Mouse (Mus musculus): ENCODE measurements around the gene Rpl36al.
A peak's percentile ranks its signal among the peaks of the same experiment; 100 is the strongest.

Gene Rpl36al

DNA sequence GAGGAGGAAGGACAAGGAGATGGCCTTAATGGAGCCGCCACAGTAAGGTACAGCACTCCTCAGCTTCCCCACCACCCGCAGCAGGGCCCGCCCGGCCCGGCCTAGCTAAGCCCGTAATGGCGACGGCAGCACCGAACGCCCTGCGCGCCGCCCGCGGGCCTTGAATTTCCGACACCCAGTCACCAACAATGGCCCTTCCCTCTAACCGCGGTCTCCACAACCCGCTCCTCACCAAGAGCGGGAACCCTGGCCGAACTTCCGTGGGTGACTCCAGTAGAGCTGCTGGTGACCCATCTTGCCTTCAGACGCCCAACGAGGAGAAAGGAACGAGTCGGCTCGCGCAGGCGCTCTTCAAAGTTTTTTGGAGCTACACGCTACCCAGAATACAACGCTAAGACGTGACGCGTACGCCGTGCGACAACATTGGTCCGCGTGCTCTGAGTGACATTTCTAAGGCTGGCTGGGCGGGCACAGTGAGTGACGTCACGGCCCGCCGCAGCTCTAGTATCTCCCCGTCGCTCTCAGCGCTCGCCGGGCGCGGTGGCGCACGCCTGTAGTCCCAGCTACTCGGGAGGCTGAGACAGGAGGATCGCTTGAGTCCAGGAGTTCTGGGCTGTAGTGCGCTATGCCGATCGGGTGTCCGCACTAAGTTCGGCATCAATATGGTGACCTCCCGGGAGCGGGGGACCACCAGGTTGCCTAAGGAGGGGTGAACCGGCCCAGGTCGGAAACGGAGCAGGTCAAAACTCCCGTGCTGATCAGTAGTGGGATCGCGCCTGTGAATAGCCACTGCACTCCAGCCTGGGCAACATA lies 24.9 kb downstream of the Rpl36al start, which contains the start of gene Rps29:
TSS of gene Rps29 (minus strand) at position 422 of the 813 bp plus-strand sequence.
- DNase-seq (ENCODE audit: low spot score in 2 of 2), result peak; percentile 96 to 97

GRCm38 (mm10) chr12:69158366-69158764 lies 25.5 kb downstream of the Rpl36al start:
- DNase-seq (ENCODE audit: low spot score in 2 of 2), result no peak

DNA sequence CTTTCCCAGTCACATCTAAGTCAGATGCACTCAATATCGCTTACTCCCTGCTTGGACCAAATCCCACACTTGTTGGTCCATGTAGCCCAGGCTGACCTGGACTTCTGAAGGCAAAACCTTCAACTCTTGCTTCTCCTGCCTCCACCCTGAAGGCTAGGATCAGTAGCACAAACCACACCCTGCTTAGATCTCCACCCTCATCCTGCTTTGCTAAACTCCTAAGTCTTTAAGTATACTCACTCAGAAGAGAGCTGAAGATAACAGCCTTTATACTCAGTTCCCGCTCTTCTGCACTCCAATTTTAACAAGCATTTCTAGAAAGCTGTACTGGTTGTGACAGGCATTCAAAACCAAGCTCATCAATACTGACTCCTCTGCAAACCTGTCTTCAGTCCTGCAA lies 26.8 kb downstream of the Rpl36al start:
- DNase-seq (ENCODE audit: low spot score in 2 of 2), result no peak

- no peak for DNase-seq (ENCODE audit: low spot score in 2 of 2)
Observed at GRCm38 (mm10) chr12:69156436-69156835, 27.4 kb downstream of the Rpl36al start.

GRCm38 (mm10) chr12:69155923-69156322 lies 28.0 kb downstream of the Rpl36al start:
- no peak for DNase-seq (ENCODE audit: low spot score in 2 of 2)

- no peak for DNase-seq (ENCODE audit: low spot score in 2 of 2)
Observed at GRCm38 (mm10) chr12:69150049-69150448, 33.8 kb downstream of the Rpl36al start.

DNA sequence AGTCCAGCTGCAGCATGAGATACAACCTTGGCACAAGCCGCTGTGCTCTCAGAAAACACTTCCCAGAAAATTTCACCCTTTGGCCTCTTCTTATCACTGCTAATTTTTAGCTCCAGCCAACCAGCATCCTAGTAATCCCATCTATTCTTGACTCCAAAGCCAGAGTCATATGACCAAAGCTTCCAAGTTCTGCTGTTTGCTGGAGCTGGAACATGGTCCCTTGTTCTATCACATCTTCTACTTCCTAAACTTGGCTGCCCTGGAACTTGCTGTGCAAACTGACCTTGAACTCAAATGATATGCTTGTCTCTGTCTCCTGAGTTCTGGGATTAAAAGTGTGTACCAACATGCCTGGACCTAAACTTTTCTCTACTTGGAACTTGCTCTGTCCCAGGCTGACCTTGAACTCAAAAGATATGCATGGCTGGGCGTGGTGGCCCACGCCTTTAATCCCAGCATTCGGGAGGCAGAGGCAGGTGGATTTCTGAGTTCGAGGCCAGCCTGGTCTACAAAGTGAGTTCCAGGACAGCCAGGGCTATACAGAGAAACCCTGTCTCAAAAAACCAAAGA lies 36.6 kb downstream of the Rpl36al start:
- no peak for DNase-seq (ENCODE audit: low spot score in 2 of 2)

DNA sequence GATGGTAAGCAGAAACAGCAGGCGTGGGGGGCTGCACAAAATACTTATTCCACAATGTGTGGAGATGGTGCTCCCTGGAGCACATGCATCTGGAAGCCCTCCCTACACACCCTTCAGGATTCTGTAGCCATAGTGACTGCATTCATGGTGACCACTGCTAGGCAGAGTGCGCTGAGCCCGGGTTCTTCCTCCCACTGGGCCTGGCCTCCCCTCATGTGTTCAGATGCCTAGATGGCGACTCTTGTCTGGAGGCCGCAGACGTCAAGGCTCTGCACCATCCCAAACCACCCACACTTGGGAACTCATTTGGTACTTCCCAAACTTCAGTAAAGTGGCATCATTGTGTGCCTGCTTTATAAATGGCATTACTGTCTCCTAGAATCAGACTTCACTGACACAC lies 40.4 kb downstream of the Rpl36al start:
- no peak for DNase-seq (ENCODE audit: low spot score in 2 of 2)

DNA sequence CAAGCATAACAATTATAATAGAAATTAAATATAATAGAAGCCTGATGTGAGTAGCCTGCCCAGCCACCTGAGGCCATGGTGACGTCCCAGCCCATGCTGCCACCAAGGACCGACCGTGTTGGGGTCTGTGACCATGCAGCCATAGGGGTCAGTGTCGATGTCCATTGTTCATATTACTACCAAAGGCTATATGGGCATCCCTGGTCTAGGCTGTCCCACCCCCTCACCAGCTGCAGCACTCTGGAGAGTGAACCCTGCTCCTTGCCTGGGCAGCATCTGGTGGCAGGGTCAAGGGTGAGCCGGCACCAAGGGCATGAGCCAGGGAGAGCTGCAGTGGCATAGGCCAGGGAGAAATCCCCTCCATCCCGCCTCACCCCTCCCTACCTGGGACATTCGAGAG lies 44.0 kb downstream of the Rpl36al start:
- DNase-seq (ENCODE audit: low spot score in 2 of 2), result no peak

DNA sequence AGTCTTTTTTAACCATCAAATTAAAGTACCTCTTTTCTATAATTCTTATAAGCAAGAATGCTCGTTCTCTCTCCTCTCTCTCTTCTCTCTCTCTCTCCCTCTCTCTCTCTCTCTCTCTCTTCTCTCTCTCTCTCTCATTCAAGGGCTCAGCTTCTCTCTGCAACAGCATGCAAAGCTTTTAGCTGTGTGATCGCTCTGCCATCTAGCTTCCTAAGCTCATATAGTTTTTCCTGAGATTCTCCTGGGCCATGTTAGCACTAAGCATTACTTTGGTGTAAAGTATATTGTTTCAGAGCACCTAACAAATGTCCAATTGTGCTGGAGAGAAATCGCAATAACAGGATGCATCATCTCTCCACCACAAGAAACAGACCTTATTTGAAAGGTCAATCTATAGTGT lies 44.7 kb downstream of the Rpl36al start:
- DNase-seq (ENCODE audit: low spot score in 2 of 2), result no peak
